Comparison of ENCODE assay signal across 8 mouse cellular contexts in genomic region chr2:34773673-34774072, GRCm38 (mm10). TPM values are rescaled to one million over a fixed set of nuclear protein-coding genes. Genes with fewer than 3 reads are reported as not detected.
A peak's percentile ranks its signal among the peaks of the same experiment; 100 is the strongest.
DNase-seq lines count a peak whose midpoint lies in the region; ATAC-seq and TF ChIP-seq lines count a peak whose summit lies in the region.

No protein-coding gene starts in this region.

- peaks cover 57% of the 10 kb centered on the region for H3K36me3 ChIP-seq in kidney, embryonic 16.5 days (ENCODE audit: insufficient read depth, low read length)
- peaks cover 54% of the 10 kb centered on the region for H3K36me3 ChIP-seq in embryonic facial prominence, embryonic 12.5 days
- peaks cover 51% of the 10 kb centered on the region for H3K36me3 ChIP-seq in intestine, postnatal 0 days (ENCODE audit: control insufficient read depth, insufficient read depth)
- H3K36me3 ChIP-seq in neural tube, embryonic 12.5 days, result peaks cover 53% of the 10 kb centered on the region

- TF ChIP-seq CTCF in intestine, postnatal 0 days (IDR thresholded peaks at IDR 0.05; ENCODE audit: low read depth), result no peak

- H3K9ac ChIP-seq in kidney, embryonic 16.5 days (replicated peaks; ENCODE audit: low read length), result peak overlapping the region; percentile 99; the same call in 1 of the 2 replicates
- H3K9ac ChIP-seq in embryonic facial prominence, embryonic 12.5 days, result peak overlapping the region; percentile 20
- H3K9ac ChIP-seq in intestine, postnatal 0 days (ENCODE audit: low read depth, low read length), result no peak overlapping the region
- no peak overlapping the region for H3K9ac ChIP-seq in neural tube, embryonic 12.5 days

- H3K27me3 ChIP-seq in kidney, embryonic 16.5 days (ENCODE audit: insufficient read depth, low read length), result no peaks in the 10 kb centered on the region
- no peaks in the 10 kb centered on the region for H3K27me3 ChIP-seq in embryonic facial prominence, embryonic 12.5 days
- no peaks in the 10 kb centered on the region for H3K27me3 ChIP-seq in intestine, postnatal 0 days (replicated peaks; ENCODE audit: control insufficient read depth, insufficient read depth, low read length)
- H3K27me3 ChIP-seq in neural tube, embryonic 12.5 days (replicated peaks), result no peaks in the 10 kb centered on the region

- no peak for DNase-seq in kidney, postnatal 4 days
- no peak for DNase-seq in spleen, postnatal 4 days (ENCODE audit: low spot score in 2 of 2)
- DNase-seq in adrenal gland, adult 8-10 months, result no peak
- DNase-seq in kidney, adult 8-10 months, result no peak

- peak overlapping the region; percentile 93 for H3K4me3 ChIP-seq in kidney, embryonic 16.5 days (ENCODE audit: low read length)
- H3K4me3 ChIP-seq in embryonic facial prominence, embryonic 12.5 days, result peak overlapping the region; percentile 90
- H3K4me3 ChIP-seq in intestine, postnatal 0 days (ENCODE audit: low read depth, low read length), result peak overlapping the region; percentile 87; the same call in 1 of the 2 replicates
- H3K4me3 ChIP-seq in neural tube, embryonic 12.5 days, result peak overlapping the region; percentile 97; the same call in 1 of the 2 replicates

- ATAC-seq in kidney, embryonic 16.5 days (ENCODE audit: low FRiP score, low TSS enrichment), result no peak
- no peak for ATAC-seq in embryonic facial prominence, embryonic 12.5 days (ENCODE audit: insufficient number of reproducible peaks, insufficient read depth, low FRiP score, low TSS enrichment)
- no peak for ATAC-seq in intestine, postnatal 0 days
- no peak for ATAC-seq in neural tube, embryonic 12.5 days (ENCODE audit: low FRiP score, low read depth)

- peak overlapping the region; percentile 90 for H3K4me2 ChIP-seq in kidney, embryonic 16.5 days (replicated peaks; ENCODE audit: low read depth, low read length)
- H3K4me2 ChIP-seq in embryonic facial prominence, embryonic 12.5 days (replicated peaks), result peak overlapping the region; percentile 64
- peak overlapping the region; percentile 70 for H3K4me2 ChIP-seq in intestine, postnatal 0 days (replicated peaks; ENCODE audit: low read depth)
- peak overlapping the region; percentile 64 for H3K4me2 ChIP-seq in neural tube, embryonic 12.5 days (replicated peaks)

- peaks cover 51% of the 10 kb centered on the region for H3K4me1 ChIP-seq in kidney, embryonic 16.5 days (ENCODE audit: insufficient read depth, low read length)
- peaks cover 49% of the 10 kb centered on the region for H3K4me1 ChIP-seq in embryonic facial prominence, embryonic 12.5 days
- 0 out of 2 replicates have a peak, but pooled peaks cover 12% of the 10 kb centered on the region for H3K4me1 ChIP-seq in intestine, postnatal 0 days (replicated peaks; ENCODE audit: control insufficient read depth, insufficient read depth, low read length)
- H3K4me1 ChIP-seq in neural tube, embryonic 12.5 days, result peaks cover 50% of the 10 kb centered on the region

- no peak overlapping the region for H3K27ac ChIP-seq in kidney, embryonic 16.5 days (ENCODE audit: low read length)
- no peak overlapping the region for H3K27ac ChIP-seq in embryonic facial prominence, embryonic 12.5 days
- H3K27ac ChIP-seq in intestine, postnatal 0 days (ENCODE audit: low read depth, low read length), result no peak overlapping the region; the same call in 1 of the 2 replicates
- H3K27ac ChIP-seq in neural tube, embryonic 12.5 days, result no peak overlapping the region

- 81% methylated on average over 4 of the region's 4 CpGs for WGBS in kidney, embryonic 16.5 days
- 87% methylated on average over 4 of the region's 4 CpGs for WGBS in embryonic facial prominence, embryonic 12.5 days
- WGBS in intestine, postnatal 0 days, result 63% methylated on average over 4 of the region's 4 CpGs
- 93% methylated on average over 4 of the region's 4 CpGs for WGBS in neural tube, embryonic 12.5 days

- H3K9me3 ChIP-seq in kidney, embryonic 16.5 days (ENCODE audit: low read length), result no peaks in the 10 kb centered on the region
- no peaks in the 10 kb centered on the region for H3K9me3 ChIP-seq in embryonic facial prominence, embryonic 12.5 days
- H3K9me3 ChIP-seq in intestine, postnatal 0 days (ENCODE audit: control insufficient read depth), result no peaks in the 10 kb centered on the region
- no peaks in the 10 kb centered on the region for H3K9me3 ChIP-seq in neural tube, embryonic 12.5 days

RNA-seq across cellular contexts. Expression of gene Hspa5, which starts 1.9 kb away (rescaled TPM):
- 983 and 1,090 TPM in 2 replicates for polyA plus RNA-seq in kidney, embryonic 16.5 days (2015; fragmentation: Nextera tagmentation; extraction: Ambion mirVana)
- polyA plus RNA-seq in embryonic facial prominence, embryonic 12.5 days (2016; fragmentation: Nextera tagmentation; extraction: Ambion mirVana), result 874 and 888 TPM in 2 replicates
- polyA plus RNA-seq in intestine, postnatal 0 days (2015; fragmentation: Nextera tagmentation; extraction: Ambion mirVana), result 456 and 457 TPM in 2 replicates
- 638 and 654 TPM in 2 replicates for polyA plus RNA-seq in neural tube, embryonic 12.5 days (2016; fragmentation: Nextera tagmentation; extraction: Ambion mirVana)
- 100 to 1,000 TPM; 553 to 818 (median 637) TPM for total RNA-seq in adrenal gland, adult 8-10 months (2022)

RNA-seq across cellular contexts. Expression of gene Gapvd1, which starts 18.6 kb away (rescaled TPM):
- polyA plus RNA-seq in kidney, embryonic 16.5 days (2015; fragmentation: Nextera tagmentation; extraction: Ambion mirVana), result 76.3 and 89.8 TPM in 2 replicates
- polyA plus RNA-seq in embryonic facial prominence, embryonic 12.5 days (2016; fragmentation: Nextera tagmentation; extraction: Ambion mirVana), result 97.6 and 108 TPM in 2 replicates
- 31.3 and 34.6 TPM in 2 replicates for polyA plus RNA-seq in intestine, postnatal 0 days (2015; fragmentation: Nextera tagmentation; extraction: Ambion mirVana)
- 121 and 125 TPM in 2 replicates for polyA plus RNA-seq in neural tube, embryonic 12.5 days (2016; fragmentation: Nextera tagmentation; extraction: Ambion mirVana)
- total RNA-seq in adrenal gland, adult 8-10 months (2022), result 10 to 100 TPM; 69.2 to 84.9 (median 78.4) TPM

RNA-seq across cellular contexts. Expression of gene Rabepk, which starts 26.0 kb away (rescaled TPM):
- 38.9 and 39.0 TPM in 2 replicates for polyA plus RNA-seq in kidney, embryonic 16.5 days (2015; fragmentation: Nextera tagmentation; extraction: Ambion mirVana)
- 31.0 and 33.7 TPM in 2 replicates for polyA plus RNA-seq in embryonic facial prominence, embryonic 12.5 days (2016; fragmentation: Nextera tagmentation; extraction: Ambion mirVana)
- 19.1 and 19.6 TPM in 2 replicates for polyA plus RNA-seq in intestine, postnatal 0 days (2015; fragmentation: Nextera tagmentation; extraction: Ambion mirVana)
- polyA plus RNA-seq in neural tube, embryonic 12.5 days (2016; fragmentation: Nextera tagmentation; extraction: Ambion mirVana), result 20.4 and 25.0 TPM in 2 replicates
- 10 to 100 TPM; 26.4 to 33.2 (median 29.0) TPM for total RNA-seq in adrenal gland, adult 8-10 months (2022)

RNA-seq across cellular contexts. Expression of gene Fbxw2, which starts 52.4 kb away (rescaled TPM):
- 81.7 and 82.0 TPM in 2 replicates for polyA plus RNA-seq in kidney, embryonic 16.5 days (2015; fragmentation: Nextera tagmentation; extraction: Ambion mirVana)
- polyA plus RNA-seq in embryonic facial prominence, embryonic 12.5 days (2016; fragmentation: Nextera tagmentation; extraction: Ambion mirVana), result 93.8 and 94.2 TPM in 2 replicates
- polyA plus RNA-seq in intestine, postnatal 0 days (2015; fragmentation: Nextera tagmentation; extraction: Ambion mirVana), result 36.8 and 39.7 TPM in 2 replicates
- polyA plus RNA-seq in neural tube, embryonic 12.5 days (2016; fragmentation: Nextera tagmentation; extraction: Ambion mirVana), result 72.1 and 79.0 TPM in 2 replicates
- 10 to 100 TPM; 65.3 to 90.7 (median 79.0) TPM for total RNA-seq in adrenal gland, adult 8-10 months (2022)

RNA-seq across cellular contexts. Expression of gene Gm34653, which starts 59.1 kb away (rescaled TPM):
- 0.10 TPM in 1 of 2 replicates, not detected in the other for polyA plus RNA-seq in kidney, embryonic 16.5 days (2015; fragmentation: Nextera tagmentation; extraction: Ambion mirVana)
- polyA plus RNA-seq in embryonic facial prominence, embryonic 12.5 days (2016; fragmentation: Nextera tagmentation; extraction: Ambion mirVana), result 0.13 TPM in 1 of 2 replicates, not detected in the other
- not detected in 2 replicates for polyA plus RNA-seq in intestine, postnatal 0 days (2015; fragmentation: Nextera tagmentation; extraction: Ambion mirVana)
- 0.11 TPM in 1 of 2 replicates, not detected in the other for polyA plus RNA-seq in neural tube, embryonic 12.5 days (2016; fragmentation: Nextera tagmentation; extraction: Ambion mirVana)
- under 1 TPM in 1 of 4 experiments, not detected in 3; 0.16 TPM for total RNA-seq in adrenal gland, adult 8-10 months (2022)

Comparison
In these comparisons a context has a peak if more than half of its experiments do, and no peak if none do; other contexts are left out.
1. H3K9ac ChIP-seq: peak in kidney, embryonic 16.5 days (single experiment) and embryonic facial prominence, embryonic 12.5 days (single experiment); none in intestine, postnatal 0 days (single experiment) and neural tube, embryonic 12.5 days (single experiment).
2. Peak in every context shown above with its lines, with median percentiles within 50 percentile points of each other: H3K4me2 ChIP-seq and H3K4me3 ChIP-seq.